Mouse (Mus musculus): ENCODE measurements at regions not wholly inside any gene's neighbourhood (a gene's known extent, or its start where the extent isn't known, plus 50 kb on each side); places are given as distances from the start of the nearest gene placed in this dataset.

DNA sequence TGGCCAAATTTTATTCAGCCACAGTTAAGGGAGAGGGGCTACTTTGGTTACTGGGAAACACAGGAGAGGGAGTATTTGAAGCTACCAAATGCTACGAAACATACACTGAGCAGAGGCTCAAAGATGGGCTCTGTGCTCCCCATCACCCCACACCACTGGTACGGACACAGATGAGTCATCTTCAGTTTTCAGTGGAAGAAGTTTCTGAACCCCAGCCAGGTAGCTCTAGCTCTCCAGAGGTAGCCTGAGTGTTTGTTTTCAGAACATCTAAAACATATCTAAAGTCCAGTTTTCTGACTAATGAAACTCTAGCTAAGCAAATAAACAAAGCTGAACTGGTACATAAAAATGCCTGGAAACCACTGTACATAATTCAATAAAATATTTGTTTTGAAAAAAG, 90.3 kb upstream of the Tac1 start:
- TF ChIP-seq CTCF (IDR thresholded peaks at IDR 0.05; ENCODE audit: low read depth, low read length) (no peak), TAL1 (conservative IDR thresholded peaks at IDR 0.05; ENCODE audit: low read depth, low read length) (no peak), GATA1 (IDR thresholded peaks at IDR 0.05; ENCODE audit: borderline replicate concordance, low read length) (no peak)
